Mouse (Mus musculus) small intestine, adult 2 months (tissue): Measurements from ENCODE around the gene Eif4g3. TPM values are rescaled to one million over a fixed set of nuclear protein-coding genes. Genes with fewer than 3 reads are reported as not detected.

Source experiments
- H3K27ac ChIP-seq: fragments of 200-500 bp; 2 replicates; pipeline ENCODE4 v1.5.1; 2012; ENCODE audit warnings: low read depth, low read length, control low read depth, inconsistent platforms; ENCODE audit not compliant: insufficient read depth
- H3K27me3 ChIP-seq: fragments of 200-500 bp; 2 replicates; pipeline ENCODE4 v1.6.1; 2012; ENCODE audit warnings: mild to moderate bottlenecking, moderate library complexity, low read length, inconsistent platforms; ENCODE audit not compliant: control insufficient read depth, insufficient read depth
- H3K36me3 ChIP-seq: fragments of 200-500 bp; 2 replicates; pipeline ENCODE4 v1.6.1; 2012; ENCODE audit warnings: mild to moderate bottlenecking, low read length, control low read depth, inconsistent platforms; ENCODE audit not compliant: control insufficient read depth, insufficient read depth
- H3K4me1 ChIP-seq: fragments of 200-500 bp; 2 replicates; pipeline ENCODE4 v1.6.1; 2012; ENCODE audit warnings: low read length, inconsistent platforms, mixed read lengths; ENCODE audit not compliant: control insufficient read depth, insufficient read depth, insufficient read length
- H3K4me3 ChIP-seq: fragments of 200-500 bp; 2 replicates; pipeline ENCODE4 v1.5.1; 2012; ENCODE audit warnings: low read depth, mild to moderate bottlenecking, control low read depth, inconsistent platforms, low read length, moderate library complexity
- CTCF ChIP-seq: fragments of 200-500 bp; IDR thresholded peaks from 2 replicates; pipeline ENCODE4 v1.5.1; 2012; ENCODE audit warnings: low read depth, mild to moderate bottlenecking, control low read depth, inconsistent platforms, low read length, moderate library complexity, mixed read lengths; ENCODE audit not compliant: insufficient replicate concordance, insufficient read length; ENCODE audit errors: extremely low read depth
- POLR2A ChIP-seq: fragments of 200-500 bp; IDR thresholded peaks from 2 replicates; pipeline ENCODE4 v1.6.1; 2012; ENCODE audit warnings: low read depth, mild to moderate bottlenecking, control low read depth, inconsistent platforms, low read length, moderate library complexity
- WGBS: fragments of 180-500 bp; shearing (Covaris S2); methylation state at CpG from one replicate; pipeline ENCODE4 v1.1.7; 2018; 5-methylcytosine and 5-hydroxymethylcytosine counted together
- polyA plus RNA-seq: library from polyadenylated mRNA; depleted of rRNA; stranded (reverse); fragments of >200 nt; gene quantifications from 2 replicates; pipeline ENCODE4 v1.2.3, GENCODE M21; 2012

Gene Eif4g3
- polyA plus RNA-seq, 1 experiment: 19.4 TPM

DNA sequence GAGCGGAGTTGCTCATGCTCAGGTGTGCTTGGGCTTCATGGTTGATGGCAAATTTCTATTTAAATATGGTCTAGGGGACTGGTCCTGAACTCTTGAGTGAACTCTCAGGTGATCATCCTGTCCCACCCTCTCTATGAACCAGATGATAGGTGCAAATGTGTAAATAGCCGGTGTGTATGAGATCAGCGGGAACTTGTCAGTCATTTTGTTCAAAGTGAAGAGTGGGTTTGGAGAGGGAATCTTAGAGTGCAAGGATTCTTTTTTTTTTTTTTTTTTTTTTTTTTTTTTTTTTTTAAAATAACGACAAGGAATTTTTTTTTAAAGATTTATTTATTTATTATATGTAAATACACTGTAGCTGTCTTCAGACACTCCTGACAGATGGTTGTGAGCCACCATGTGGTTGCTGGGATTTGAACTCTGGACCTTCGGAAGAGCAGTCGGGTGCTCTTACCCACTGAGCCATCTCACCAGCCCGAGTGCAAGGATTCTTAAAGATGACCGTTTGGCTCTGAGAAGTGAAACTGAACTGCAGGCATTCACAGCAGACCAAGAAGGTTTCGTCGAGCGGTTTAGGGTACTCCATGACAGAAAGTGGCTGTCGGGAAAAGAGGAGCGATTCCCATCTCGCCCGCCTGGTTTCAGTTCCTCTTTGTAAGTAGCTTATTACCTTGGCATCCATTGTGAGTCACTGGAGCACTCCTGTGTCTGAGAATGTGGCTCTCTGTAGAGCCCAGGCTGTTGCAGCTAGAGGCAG is 21.1 kb downstream of the Eif4g3 start:
- no peak overlapping the region for H3K4me3 ChIP-seq
- H3K27me3 ChIP-seq: no peaks in the 10 kb centered on the region
- TF ChIP-seq POLR2A (no peak), CTCF (no peak)
- WGBS: 90% methylated on average over 15 of the region's 15 CpGs
- H3K27ac ChIP-seq: no peak overlapping the region
- H3K4me1 ChIP-seq: no peaks in the 10 kb centered on the region
- peaks cover 21% of the 10 kb centered on the region for H3K36me3 ChIP-seq

DNA sequence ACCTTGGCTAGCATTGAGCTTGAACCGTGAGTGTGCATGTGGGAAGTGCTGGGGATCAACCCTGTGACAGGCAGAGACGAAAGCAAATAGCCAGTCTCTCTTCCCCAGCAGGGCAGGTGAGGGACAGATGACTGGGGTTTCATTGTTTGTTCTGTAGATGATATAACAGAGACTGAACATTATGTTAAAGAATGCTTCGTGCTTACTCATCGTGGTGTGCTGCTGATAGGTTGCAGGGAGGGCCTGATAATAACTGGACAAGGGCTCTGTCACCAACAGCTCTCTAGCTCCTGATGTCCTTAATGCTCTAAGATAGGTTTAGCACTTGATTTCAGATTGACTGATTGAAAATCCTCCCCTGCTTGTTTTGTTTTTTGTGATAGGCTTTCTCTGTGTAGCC is 23.1 kb downstream of the Eif4g3 start:
- no peaks in the 10 kb centered on the region for H3K4me1 ChIP-seq
- no peak overlapping the region for H3K4me3 ChIP-seq
- TF ChIP-seq POLR2A (no peak), CTCF (no peak)
- 55% methylated on average over 4 of the region's 4 CpGs for WGBS
- no peaks in the 10 kb centered on the region for H3K27me3 ChIP-seq
- H3K36me3 ChIP-seq: peaks cover 18% of the 10 kb centered on the region
- no peak overlapping the region for H3K27ac ChIP-seq

DNA sequence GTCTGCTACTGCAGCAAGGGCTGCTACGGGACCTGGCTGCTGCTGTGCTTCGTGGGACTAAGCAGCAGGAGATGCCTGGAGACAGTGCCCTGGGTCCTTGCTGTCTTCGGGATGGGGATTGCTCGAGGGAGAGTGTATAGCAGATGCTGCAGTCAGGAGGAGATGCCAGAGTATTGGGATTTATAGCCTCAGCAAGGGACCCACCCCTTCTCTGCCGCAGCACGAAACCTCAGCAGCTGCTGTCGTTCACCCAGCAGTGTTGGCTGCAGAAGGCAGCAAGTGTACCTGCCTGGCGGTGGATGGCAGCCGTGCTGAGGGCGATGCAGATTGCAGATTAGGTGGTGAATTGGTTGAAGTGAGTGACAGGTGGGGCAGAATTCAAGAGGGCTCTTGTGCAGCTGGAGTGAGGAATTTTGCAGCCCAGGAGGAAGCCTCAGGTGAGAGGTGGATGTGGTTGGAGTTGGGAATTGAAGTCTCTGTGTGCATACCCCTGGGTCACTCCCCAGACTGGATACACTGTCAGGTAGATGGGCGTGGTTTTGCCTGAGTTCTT is 24.3 kb downstream of the Eif4g3 start:
- no peaks in the 10 kb centered on the region for H3K27me3 ChIP-seq
- H3K4me1 ChIP-seq: no peaks in the 10 kb centered on the region
- H3K4me3 ChIP-seq: no peak overlapping the region
- peaks cover 17% of the 10 kb centered on the region for H3K36me3 ChIP-seq
- H3K27ac ChIP-seq: no peak overlapping the region
- no peak for TF ChIP-seq CTCF
- TF ChIP-seq POLR2A: no peak
- WGBS: 80% methylated on average over 11 of the region's 11 CpGs

DNA sequence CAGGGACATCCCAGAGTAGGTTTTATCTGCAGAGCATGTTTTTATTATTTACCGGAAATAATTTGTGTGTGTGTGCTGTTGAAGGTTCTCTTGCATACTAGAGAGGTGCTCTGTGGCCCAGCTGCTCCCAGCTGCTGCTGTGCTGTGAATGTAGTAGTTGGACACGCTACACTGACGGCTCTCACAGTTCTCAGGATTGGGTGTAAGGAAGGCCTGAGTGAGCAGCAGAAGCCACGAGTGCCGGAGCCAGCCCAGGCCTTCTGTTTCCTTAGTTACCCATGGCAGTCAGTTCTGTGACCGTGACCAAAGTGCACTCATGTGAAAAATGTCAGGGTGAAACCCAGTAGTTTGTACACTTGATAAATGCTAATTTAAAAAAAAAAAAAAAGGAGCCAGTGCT is 25.2 kb downstream of the Eif4g3 start:
- Histone ChIP-seq H3K4me3 (no peak overlapping the region), H3K36me3 (peaks cover 15% of the 10 kb centered on the region), H3K27ac (no peak overlapping the region), H3K4me1 (no peaks in the 10 kb centered on the region), H3K27me3 (no peaks in the 10 kb centered on the region)
- 64% methylated on average over 6 of the region's 6 CpGs for WGBS
- no peak for TF ChIP-seq CTCF
- no peak for TF ChIP-seq POLR2A

DNA sequence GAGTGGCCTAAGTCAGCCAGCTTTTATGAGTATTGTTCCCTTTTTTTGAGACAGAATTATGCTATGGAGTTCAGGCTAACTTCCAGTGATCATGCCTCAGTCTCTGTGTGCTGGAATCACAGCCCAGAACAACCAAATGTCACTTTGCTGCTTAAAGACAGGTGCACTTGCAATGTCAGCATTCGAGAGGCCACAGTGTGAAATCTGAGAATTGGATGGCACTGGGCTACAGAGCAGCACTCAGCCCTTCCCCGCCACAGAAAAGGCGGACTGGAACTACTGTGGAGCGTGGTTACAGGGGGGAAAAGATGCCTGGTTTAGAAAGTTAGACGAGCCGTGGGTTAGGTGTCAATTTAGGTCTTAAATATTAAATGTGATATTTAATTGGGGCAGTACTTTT is 27.4 kb downstream of the Eif4g3 start:
- TF ChIP-seq CTCF: no peak
- TF ChIP-seq POLR2A: no peak
- H3K4me1 ChIP-seq: no peaks in the 10 kb centered on the region
- H3K27me3 ChIP-seq: no peaks in the 10 kb centered on the region
- 89% methylated on average over 6 of the region's 6 CpGs for WGBS
- no peak overlapping the region for H3K27ac ChIP-seq
- H3K36me3 ChIP-seq: peaks cover 7% of the 10 kb centered on the region
- no peak overlapping the region for H3K4me3 ChIP-seq

DNA sequence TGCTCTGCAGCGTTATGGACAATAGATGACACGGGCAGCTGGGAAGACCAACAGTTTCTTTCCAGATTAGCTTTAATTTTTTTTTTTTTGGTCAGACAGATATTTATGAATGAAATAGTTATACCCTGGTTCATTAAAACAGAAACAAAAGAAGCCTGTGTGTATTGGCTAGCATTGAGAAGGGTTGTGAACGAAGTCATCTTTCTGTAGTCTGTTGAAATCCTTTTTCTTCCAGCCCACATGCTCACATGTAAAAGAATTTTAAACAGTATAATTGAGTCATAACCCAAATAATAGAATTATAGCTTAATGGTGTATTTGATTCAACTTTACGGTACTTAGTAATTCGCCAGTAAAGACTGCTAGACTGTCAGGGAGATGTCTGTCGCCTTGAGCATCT is 28.8 kb downstream of the Eif4g3 start:
- H3K4me1 ChIP-seq: no peaks in the 10 kb centered on the region
- no peak for TF ChIP-seq CTCF
- TF ChIP-seq POLR2A: no peak
- H3K27ac ChIP-seq: no peak overlapping the region
- no peak overlapping the region for H3K4me3 ChIP-seq
- H3K36me3 ChIP-seq: peaks cover 9% of the 10 kb centered on the region
- no peaks in the 10 kb centered on the region for H3K27me3 ChIP-seq
- WGBS: 92% methylated on average over 6 of the region's 6 CpGs

DNA sequence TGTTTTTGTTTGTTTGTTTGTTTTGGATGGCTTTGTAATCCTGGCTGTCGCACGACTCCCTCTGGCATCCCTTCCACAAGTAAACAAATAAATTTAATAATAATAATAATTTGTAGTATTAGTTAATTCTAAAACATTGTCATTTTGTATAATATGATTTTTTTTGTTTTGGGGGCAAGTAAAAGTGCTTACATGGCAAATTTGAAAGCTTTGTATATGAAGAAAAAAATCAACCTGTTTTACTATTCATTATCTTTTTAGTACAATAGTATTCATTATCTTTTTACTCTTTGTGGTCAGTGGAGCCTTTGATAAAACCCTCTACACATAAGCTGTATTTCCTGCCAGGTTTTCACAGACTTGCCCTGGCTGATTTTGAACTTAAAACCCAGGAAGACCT is 29.9 kb downstream of the Eif4g3 start:
- H3K27ac ChIP-seq: no peak overlapping the region
- no peaks in the 10 kb centered on the region for H3K27me3 ChIP-seq
- no peak overlapping the region for H3K4me3 ChIP-seq
- WGBS: 70% methylated on average over 2 of the region's 2 CpGs
- TF ChIP-seq CTCF: no peak
- no peak for TF ChIP-seq POLR2A
- no peaks in the 10 kb centered on the region for H3K4me1 ChIP-seq
- H3K36me3 ChIP-seq: peaks cover 7% of the 10 kb centered on the region
